Mouse (Mus musculus) heart, adult 8-10 months (tissue): ENCODE results near the gene Pink1. TPM values are rescaled to one million over a fixed set of nuclear protein-coding genes. Genes with fewer than 3 reads are reported as not detected.

Experiments used
- DNase-seq: peaks from one replicate; pipeline ENCODE4 v3.0.0; 2022; ENCODE audit warnings: low spot score
- total RNA-seq, 4 experiments: library from RNA; stranded (reverse); gene quantifications; 2 replicates each; pipeline ENCODE4 v1.2.4; 2022

Gene Pink1
- total RNA-seq, 4 experiments from 2014 or later, result 791 to 970 (median 864) TPM

DNA sequence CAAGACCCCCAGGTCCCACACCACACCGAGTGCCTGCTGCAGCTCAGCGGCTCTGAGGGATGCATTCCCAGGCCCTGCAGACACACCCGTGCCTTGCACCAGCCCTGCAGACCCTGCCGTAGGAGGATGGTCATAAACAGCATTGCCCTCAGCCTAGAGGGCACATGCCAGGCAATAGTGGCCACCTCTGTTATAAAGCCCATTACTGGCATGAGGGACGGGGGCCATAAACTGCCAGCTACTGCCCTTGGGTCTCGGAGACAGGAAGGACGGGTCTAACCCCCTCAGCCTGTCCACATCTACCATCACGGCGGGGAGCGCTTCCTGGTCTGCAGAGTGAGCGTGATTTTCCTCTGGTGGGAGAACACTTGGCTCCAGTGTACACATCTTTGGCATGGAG is 13.1 kb downstream of the Pink1 start:
- no peak for DNase-seq

DNA sequence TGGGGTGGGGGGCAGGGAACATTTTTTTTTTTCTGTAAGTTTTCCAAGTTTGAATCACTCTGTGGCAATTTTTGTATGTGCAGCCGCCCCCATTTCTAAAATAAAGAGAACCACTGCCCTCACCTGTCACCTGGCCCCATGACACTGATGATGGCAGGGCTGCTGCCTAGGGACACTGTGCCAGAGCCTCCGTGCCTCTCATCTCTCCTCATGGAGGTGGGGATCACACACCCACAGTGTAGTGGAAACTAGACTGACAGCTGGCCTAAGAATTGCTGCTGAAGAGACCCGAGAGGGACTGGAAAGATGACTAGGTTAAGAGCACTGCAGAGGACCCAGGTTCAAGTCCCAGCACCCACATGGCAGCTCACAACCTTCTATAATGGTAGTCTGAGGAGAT is 14.0 kb downstream of the Pink1 start:
- DNase-seq, result no peak

DNA sequence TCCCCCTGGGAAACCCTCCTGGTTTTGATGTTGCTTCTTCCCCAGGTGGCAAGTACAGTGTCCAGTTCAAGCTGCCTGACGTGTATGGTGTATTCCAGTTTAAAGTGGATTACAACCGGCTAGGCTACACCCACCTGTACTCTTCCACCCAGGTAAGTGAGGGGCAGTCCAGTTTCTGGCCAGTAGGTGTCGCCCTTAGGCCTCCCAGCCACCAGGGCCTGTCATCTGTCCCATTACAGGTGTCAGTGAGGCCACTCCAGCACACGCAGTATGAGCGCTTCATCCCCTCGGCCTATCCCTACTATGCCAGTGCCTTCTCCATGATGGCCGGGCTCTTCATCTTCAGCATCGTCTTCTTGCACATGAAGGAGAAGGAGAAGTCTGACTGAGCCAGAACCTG is 14.5 kb downstream of the Pink1 start:
- no peak for DNase-seq

DNA sequence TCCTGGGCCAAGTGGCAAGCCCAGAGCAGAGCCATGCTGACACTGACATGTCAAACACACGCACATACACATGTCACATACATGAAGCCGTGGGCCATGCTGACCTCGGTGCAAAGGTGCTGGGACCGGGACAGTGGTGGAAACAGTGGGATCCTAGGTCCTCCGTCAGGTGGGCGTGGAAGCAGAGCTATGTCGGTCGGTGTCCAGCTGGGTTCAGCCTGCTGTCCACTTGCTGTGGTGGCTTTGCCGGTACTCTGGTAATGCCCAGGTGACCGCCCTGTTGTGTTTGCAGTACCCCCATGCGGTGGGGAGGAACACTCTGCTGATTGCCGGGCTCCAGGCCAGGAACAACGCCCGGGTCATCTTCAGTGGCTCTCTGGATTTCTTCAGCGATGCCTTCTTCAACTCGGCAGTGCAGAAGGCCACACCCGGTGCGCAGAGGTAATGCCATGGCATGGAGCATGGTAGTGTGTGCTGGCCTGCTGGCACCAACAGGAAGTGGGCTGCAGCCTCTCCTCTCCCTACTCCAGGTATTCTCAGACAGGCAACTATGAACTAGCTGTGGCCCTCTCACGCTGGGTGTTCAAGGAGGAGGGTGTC is 15.7 kb downstream of the Pink1 start:
- no peak for DNase-seq

DNA sequence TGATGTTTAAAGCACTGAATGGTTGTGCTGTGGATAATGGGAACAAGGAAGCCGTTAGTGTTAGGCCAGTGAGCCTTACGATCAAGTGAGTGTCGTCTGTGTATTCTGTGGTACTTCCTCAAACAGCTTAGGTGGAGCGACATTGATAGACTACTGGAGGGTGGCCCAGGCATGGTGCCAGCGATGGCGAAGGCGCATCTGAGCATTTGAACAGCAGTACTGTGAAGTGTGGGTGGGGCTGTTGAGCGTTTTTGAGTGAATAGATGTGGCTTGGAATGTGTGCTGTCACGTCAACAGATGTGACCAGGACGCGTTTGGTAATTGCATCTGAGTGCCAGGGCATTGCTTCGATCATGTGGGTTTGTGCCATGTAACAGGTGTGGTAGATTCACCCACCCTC is 18.4 kb downstream of the Pink1 start:
- no peak for DNase-seq

DNA sequence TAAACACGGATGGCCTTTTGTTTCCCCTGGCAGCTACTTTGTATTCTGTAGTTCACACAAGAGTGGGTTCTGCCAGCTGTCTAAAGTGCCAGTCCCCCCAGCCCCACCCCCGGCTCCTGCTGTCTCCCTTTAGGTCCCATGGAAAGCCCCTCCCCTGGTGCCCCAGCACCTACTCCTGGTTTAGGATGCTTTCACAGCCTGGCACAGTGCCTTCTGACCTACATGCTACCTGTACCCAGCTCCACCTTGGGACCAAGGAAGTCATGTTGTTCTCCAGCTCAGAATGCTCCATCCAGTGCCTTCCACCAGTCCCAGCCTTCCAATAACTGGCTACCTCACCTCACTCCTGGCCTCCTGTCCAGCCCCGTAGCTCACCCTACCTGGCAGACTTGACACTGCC is 19.1 kb downstream of the Pink1 start:
- DNase-seq, result no peak

DNA sequence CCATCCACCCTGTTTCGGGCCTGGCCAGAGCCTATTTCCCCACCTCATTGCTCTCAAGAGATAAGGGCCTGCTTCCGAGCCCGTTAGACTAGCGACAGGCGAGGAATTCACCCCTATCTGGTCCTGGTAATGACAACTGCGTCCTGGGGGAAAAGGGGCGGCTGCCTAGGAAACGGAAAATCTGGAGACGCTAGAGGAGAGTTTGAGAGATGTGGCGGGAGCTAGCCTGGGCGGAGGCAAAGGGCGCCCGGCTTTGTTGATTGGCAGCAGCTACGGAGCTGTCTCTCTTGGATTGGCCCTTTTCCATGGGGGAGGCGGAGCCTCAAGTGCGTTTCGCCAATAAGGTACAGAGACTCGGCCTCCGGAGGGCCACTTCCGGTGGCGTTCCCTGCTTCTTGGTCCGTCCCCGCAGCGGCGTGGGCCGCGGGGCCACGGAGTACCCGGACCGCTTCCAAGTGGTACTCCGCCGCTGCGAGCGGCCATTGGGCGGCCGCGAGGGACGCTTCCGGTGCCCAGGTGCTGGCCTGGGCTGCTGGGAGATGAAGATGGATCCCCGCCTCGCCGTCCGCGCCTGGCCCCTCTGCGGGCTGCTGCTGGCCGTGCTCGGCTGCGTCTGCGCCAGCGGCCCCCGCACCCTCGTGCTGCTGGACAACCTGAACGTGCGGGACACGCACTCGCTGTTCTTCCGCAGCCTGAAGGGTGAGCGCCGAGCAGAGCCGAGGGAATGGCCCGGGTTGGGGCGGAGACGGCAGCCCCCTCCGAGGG is 21.6 kb downstream of the Pink1 start, which contains the start of gene Ddost:
Gene Ddost, plus strand, starts transcription at position 391 of the 765 bp plus-strand sequence.
- peak; percentile 98 for DNase-seq

DNA sequence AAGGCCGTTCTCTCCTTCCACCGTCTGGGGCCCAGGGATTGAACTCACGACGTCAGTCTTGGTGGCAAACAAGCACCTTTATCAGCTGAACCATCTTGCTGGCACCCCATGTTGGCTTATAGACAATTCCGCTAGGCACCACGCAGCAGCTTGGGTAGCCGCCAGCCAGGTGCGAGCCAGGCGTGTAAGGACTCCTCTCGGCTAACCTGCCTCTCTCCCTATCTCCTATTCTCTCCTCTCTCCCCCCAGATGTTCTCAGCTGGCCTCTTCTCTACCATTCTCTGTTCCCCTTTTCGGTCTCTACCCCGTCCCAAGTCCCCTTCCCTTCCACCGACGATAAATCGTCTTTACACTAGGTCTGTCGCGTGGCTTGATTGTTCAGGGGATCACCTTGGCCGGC is 22.4 kb downstream of the Pink1 start:
- DNase-seq, result no peak

DNA sequence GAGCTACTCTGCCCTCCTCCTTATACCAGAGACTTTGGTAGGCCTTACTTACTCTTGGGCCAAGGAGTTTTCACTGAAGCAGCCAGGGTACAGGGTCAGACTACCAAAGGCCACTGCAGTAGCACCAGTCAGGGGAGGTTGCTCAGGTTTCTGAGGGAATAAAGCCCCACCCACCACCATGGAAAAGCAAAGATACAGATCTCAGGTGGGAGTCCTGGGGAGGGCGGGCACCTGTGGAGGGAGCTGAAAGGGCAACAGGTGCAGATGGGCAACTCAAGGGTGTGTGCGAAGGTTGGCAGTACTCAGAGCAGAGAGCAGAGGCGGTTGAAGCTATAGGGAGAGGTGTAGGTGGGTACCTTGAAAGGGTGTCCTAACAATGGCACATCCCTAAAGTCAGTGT is 23.1 kb downstream of the Pink1 start:
- no peak for DNase-seq

DNA sequence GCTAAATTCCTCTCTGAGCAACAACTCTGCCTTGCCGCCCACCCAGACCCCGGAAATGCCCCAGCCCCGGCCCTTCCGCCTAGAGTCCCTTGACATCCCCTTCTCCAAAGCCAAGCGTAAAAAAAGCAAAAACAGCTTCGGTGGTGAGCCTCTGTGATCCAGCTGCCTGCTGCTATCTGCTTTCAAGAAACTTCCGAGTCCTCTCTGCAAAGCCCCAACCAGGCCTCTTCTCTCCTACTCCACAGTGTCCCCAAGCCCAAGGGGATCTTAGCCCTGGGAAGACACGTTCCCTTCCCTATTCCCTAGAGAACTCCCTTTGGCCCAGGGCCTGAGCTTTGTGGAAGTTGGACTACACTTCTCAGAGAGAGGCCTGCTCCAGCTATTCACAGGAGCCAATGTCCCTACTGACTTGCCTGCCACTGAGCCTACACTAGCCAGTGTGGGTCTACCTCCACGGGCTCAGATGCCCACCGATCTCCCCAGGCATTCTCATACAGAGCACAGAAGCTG is 24.8 kb downstream of the Pink1 start:
- DNase-seq, result peak; percentile 34

DNA sequence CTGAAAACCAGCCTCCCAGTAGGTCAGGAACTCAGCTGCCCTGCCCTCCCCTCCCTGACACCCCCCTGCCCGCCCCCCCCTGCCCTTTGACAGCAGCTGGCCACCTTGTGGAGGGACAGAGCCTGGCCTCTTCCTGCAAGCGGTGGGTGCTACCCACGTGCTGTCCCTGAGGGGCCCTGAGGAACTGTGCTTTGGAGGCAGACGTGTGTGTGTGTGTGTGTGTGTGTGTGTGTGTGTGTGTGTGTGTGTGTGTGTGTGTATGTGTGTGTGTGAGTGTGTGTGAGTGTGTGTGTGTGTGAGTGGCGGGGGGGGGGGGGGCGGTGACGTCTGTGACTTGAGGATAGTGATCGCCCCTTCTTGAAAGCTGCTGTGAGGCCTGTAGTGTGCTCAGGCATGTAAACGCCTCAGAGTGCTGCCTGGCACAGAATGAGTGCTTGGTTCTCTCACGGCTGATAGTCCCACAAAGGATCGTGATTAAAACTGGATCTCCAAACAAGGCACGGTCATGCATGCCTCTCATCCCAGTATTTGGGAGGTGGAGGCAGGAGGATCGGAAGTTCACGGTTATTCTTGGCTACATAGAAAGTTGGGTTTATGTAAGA is 32.1 kb downstream of the Pink1 start:
- DNase-seq, result no peak

DNA sequence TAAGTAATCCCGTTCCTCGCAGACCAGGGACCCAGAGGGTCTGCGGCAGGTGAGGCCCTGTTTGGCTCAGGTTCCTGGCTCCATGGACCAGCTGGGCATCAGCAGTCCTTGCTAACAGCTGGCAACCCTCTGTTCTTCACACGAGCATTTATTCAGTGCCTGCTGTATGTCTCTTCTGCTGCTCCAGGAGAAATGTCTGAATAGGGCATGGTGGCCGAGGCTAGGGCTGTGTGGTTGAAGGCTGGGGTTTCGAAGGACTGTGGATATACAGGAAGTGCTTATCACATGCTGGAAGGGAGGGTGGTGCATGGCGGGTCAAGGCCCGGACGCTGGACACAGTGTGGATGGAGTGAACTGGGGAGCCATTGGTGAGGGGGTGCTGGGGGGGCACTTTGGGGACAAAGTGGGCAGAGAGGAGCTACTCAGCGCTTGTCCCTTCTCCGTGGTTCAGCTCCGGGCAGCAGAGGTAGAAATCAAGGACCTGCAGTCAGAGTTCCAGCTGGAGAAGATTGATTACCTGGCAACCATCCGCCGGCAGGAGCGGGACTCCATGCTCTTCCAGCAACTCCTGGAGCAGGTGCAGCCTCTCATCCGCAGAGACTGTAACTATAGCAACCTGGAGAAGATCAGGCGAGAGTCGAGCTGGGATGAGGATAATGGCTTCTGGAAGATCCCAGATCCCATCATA is 32.7 kb downstream of the Pink1 start:
- DNase-seq, result no peak

DNA sequence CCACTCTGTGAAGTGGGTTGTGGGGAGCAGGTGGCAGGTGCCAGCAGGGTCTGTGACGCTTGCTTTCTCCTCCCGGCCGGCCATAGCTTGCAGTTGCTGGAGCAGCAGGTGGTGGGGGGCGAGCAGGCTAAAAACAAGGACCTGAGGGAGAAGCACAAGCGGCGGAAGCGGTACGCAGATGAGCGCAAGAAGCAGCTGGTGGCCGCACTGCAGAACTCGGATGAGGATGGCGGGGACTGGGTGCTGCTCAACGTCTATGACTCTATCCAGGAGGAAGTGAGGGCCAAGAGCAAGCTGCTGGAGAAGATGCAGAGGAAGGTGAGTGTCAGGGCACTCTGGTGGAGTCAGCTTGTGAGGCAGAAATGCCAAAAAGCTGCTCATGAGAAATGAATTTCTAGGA is 34.1 kb downstream of the Pink1 start:
- no peak for DNase-seq

DNA sequence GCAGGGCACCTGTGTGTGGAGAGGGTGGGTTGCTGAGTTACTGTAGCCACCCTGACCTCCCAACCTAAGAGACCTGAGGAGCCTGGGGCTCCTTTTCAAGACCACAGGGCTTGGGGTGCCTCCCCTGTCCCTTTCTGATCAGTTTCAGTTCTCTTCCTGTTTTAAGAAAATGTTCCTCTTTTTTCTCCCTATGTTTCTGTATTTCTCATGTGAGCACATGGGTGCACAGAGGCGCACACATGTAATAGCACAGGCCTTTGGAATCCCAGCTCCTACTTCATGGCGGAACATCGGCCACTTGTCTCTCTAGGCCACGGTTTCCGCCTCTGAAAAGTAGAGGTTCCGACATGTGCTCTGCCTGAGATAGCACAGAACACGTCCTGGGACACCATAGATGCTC is 37.4 kb downstream of the Pink1 start:
- no peak for DNase-seq

DNA sequence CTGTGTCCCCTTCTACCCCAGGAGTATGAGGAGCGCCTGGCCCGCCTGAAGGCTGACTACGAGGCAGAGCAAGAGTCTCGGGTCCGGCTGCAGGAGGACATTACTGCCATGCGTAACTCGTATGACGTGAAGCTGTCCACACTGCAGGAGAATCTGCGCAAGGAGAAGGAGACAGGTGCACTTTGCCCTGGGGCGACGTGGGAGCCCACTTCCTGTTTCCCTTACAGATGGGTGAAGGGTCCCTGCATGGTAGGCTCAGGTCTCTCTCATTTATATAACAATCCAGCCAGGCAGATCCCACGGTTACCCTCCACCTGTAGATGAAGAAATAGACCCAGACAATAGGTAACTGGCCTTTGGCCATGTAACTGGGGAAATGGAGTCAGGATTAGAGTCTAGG is 39.7 kb downstream of the Pink1 start:
- no peak for DNase-seq

DNA sequence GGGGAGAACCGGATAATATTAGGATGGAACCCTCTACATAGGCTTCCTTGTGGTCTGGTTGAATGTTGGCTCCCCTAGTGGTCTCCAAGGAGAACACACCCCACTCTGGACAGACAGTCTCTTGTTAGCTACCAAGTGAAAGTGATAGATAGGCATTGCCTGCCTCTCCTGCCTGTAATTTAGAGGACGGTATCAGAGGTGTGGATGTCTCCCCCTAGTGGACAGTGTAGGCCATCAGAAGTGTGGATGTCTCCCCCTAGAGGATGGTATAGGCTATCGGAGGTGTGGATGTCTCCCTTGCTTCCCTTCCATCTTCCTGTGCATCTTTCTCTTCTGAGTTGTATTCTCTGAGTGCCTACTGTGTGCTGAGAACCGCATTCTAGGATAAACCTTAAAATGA is 43.3 kb downstream of the Pink1 start:
- peak; percentile 67 for DNase-seq

DNA sequence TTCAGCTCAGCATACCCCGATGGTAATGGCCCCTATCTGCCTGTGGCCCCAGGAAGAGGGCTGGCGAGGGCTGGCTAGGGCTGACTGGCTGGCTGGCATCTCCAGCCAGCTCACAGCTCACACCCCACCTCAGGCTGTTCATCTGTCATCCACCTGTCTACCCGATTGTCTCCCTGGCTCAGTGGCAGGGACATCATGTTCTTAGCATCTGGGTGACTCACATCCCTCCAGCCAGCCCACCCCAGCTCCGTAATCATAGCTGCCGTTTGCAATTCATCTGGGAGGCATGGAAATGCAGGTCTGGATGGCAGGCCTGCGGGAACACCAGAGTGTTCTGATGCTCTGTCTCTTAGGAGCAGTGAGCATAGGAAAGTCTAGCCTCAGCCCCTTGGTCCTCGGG is 47.8 kb downstream of the Pink1 start:
- DNase-seq, result no peak

DNA sequence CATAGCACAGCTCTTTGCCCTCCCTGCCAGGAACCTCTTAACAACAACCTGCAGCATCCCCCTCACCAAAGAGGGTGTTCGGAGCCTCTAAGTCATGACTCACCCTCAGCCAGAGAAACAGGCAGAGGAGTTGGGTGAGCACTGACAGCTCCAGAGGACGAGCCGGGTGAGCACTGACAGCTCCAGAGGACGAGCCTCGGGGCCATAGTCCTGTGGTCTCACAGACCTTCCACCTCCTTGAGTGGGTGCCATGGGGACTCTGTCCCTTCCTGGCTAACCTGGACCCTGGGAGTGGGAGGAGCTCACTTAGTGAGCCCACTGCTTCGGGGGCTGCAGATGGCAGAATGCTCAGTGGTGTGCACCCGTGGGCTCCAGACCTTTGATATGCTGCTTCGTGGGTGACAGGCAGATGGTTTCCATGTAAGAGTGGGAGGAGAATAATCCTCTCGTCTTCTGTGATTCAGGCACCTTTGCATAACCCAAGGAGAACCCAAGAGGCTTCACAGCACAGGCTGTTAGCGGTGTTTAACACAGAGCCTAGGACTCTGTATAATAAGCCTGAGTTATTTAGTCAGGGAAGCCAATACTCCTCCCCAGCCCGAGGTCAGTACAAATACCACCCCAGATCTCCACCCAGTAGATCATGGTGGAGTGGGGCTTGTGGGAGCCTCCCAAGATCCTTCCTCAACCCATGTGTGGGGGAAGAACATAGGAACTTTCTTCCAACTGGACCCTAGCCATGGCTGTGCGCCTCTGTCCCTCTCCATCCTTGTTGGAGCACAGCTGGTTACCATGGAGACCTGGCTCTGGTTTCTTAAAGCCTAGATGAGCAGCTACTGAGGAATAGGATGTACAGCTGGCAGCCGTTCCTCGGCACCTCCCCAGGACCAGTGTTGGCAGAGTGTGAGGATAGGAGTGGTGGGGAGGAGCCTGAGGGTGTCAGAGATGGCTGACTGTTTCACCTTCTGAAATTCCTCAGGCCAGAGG is 53.8 kb downstream of the Pink1 start:
- DNase-seq, result peak; percentile 19

DNA sequence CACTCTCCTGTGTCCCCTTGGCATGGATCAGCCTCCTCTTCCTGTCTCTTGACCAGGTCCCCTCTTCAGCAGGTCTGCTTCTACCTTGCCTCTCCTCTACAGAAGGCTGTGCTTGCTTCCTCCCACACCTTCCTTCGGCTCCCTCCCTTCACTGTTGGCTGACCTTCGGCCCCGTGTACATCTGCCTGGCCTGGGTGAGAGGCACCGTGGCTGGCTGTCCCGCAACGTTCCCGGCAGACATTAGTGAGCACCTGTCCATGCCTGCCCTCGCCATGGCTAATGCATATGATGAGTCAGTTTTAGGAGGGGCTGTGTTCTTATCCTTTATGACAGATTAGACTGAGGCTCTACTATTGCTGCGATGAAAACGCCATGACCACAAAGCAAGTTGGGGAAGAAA is 58.2 kb downstream of the Pink1 start:
- no peak for DNase-seq
